Mouse (Mus musculus): ENCODE data around the gene Antxr1.

Gene Antxr1

GRCm38 (mm10) chr6:87189755-87190154, 145.9 kb downstream of the Antxr1 start:
- no peak for ATAC-seq (ENCODE audit: low TSS enrichment)

GRCm38 (mm10) chr6:87186988-87187387, 148.6 kb downstream of the Antxr1 start:
- ATAC-seq (ENCODE audit: low TSS enrichment), result peak; percentile 60

DNA sequence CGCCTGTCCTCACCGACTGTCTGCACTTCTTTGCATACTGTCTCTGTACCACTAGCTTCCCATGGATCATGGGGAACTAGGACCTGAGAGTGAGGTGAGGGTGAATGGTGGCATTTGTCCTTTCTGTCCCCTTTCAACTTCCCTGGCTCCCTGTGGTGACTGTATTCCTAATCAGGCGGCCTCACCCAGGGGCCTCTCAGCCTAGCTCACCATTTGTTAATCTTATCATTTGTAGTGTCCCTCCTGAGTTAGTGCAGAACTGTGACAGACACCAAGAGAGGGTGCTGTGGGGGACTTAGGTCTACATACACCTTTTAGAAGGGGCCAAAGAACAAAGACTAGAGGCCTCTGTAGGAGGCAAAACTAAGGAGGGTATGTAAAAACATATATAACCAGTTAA, 151.2 kb downstream of the Antxr1 start:
- no peak for ATAC-seq (ENCODE audit: low TSS enrichment)

- ATAC-seq (ENCODE audit: low TSS enrichment), result no peak
These were observed 151.6 kb downstream of the Antxr1 start for GRCm38 (mm10) chr6:87183981-87184380.

DNA sequence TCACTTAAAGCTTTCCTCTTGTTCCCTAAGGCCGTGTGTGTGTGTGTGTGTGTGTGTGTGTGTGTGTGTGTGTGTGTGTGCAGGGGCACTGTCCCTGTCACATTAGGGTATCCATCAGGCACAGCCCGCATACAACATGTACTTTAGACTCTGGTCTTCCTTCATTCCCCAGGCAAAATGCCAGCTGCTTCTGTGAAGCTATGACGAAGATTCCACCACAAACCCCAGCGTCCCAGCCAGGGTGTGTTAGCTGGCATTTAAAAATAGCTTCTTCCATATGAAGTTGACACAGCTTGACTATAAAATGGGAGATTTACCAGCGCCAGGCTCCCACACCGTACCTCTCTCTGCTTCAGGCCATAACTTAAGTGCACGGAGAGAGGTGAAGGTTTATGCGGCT, 152.5 kb downstream of the Antxr1 start:
- peak; percentile 86 for ATAC-seq (ENCODE audit: low TSS enrichment)

DNA sequence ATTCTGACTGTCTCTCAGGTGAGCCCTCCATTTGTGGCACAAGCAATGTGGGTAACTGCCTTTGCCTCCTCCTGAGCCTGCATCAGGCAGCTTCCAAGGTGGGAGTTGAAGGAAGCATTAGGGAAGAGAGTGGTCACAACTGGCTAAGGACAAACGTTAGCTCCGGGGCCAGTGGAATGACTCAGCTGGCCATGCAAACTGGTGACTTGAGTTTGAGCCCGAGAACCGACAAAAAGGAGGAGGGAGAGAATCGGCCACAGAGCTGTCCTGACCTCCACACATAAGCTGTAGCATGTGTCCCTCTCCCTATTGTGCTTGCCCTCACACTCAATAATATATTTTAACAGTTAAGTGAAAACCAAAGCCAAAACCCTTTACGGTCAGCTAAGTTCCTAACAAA, 152.9 kb downstream of the Antxr1 start:
- ATAC-seq (ENCODE audit: low TSS enrichment), result no peak

DNA sequence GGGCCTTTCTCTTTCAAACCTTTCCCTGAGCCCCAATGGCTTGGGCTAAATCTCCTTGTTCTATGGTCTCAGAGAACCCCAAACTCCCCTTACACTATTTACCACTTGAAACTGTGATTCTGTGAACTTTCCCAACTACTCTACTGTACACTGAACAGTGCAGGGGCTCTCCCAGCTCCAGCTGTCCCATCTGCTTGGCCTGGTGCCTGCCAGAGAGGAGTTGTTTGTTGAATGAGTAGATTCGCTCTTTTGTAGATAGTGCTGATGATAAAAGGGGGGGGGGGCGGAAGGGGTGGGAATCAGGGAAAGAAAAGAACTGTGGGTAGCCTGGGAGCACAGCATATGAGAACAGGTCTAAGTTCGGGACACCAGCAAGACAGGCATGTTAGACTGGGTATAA, 164.2 kb downstream of the Antxr1 start:
- no peak for ATAC-seq (ENCODE audit: low TSS enrichment)

GRCm38 (mm10) chr6:87170875-87171274, 164.7 kb downstream of the Antxr1 start:
- peak; percentile 84 for ATAC-seq (ENCODE audit: low TSS enrichment)

GRCm38 (mm10) chr6:87170277-87170676, 165.3 kb downstream of the Antxr1 start:
- no peak for ATAC-seq (ENCODE audit: low TSS enrichment)

GRCm38 (mm10) chr6:87168021-87168420, 167.6 kb downstream of the Antxr1 start:
- ATAC-seq (ENCODE audit: low TSS enrichment), result no peak

DNA sequence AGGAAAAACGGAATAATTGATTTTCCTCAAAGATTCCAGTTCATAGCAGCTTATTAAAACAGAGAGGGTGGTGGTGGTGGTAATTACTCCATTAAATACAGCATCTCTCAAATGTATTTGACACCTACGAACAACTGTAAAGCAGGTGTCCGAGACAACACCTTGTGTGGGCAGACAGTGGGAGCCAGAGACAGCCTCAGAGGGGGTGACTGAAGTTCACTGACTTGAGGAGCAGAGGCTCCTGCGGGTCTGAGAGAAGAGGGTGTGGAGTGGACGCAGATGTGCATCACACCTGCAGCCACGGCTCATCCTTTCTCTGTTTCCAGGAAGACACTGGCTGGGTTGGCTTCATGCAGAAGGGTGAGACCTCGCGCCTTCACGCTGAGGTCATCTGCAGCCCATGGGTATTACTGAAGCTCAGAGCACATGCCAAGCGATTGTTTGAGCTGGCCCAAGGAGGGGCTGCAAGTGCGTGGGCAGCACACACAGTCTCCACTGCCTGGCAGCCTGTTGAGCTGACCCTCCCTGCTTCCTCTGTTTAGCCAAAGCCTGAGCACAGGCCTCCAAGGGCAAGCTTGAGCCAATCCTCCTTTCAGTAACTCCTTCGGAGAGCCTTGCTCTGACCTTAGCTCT, 168.8 kb downstream of the Antxr1 start:
- no peak for ATAC-seq (ENCODE audit: low TSS enrichment)

DNA sequence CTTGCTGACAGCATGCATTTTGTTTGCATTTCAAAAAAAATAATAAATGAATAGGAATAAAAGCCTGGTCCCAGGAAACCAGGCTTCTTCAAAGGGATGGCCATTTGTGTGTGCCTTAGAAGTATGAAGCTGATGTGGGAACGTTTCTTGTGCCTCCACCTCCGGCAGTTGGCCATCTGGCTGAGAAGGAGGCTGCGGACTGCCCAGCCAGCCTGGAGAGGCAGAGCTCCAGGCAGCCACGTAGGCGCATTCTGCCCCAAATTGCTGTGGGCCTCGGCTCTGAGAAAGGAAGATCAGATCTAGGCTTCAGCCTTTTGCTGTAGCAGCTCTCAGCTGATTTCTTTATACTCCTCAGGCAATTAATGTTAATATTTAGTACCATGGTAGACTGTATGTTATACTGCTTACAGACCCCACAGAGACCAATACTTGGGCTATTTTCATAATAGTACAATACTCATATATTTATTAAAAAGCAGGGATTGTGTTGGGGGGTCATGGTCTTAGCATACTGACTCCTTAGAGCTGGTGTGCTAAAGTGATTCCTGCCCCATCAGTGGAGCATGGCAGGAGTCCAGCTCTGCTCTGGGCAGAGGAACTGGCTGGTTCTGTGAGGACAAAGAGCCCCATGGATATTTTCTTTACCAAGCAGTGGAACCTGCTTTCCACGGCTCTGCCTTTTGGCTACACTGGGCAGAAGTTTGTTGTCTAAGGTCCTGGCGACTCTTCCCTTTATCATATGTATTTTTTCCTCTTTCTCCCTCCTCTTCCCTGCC, 169.9 kb downstream of the Antxr1 start:
- peak; percentile 88 for ATAC-seq (ENCODE audit: low TSS enrichment)

DNA sequence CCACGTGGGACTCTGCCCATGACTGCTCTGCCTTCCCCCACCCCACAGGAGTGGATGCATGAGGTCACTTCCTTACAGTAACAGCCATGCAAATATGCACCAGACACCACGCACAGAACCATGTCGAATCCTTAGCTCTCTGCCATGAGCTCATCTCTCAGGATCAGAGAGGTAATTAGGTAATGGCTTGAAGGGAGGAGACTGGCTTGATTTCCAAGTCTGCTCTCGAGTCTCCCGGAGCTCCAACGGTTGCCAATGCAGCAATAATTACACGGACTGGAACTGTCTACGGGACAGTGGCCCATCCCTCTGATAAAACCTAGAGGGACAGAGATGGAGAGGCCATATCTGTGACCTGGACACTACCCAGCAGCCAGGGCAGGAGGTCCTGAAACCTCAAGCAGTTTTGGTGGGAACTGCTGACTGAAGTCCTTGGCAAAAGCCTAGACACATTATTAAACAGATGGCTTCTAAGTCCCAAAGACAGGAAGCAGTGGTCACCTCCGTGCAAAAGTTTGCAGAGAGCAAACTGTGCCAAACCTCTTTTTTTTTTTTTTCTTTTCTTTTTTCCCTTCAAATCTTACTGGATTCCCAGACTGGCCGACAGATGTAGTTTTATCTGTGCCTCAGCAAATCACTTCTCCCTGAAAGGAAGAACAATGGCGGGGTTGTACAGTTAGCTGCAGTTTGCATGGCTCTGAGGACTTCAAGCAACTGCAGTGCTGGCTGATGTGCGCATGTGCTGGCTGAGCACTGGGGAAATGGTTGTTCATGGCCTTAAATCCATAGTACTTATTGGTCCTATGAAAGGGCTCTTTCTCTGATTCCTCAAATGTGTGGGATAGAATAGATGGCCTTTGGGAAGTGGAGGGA, 174.0 kb downstream of the Antxr1 start:
- ATAC-seq (ENCODE audit: low TSS enrichment), result no peak

DNA sequence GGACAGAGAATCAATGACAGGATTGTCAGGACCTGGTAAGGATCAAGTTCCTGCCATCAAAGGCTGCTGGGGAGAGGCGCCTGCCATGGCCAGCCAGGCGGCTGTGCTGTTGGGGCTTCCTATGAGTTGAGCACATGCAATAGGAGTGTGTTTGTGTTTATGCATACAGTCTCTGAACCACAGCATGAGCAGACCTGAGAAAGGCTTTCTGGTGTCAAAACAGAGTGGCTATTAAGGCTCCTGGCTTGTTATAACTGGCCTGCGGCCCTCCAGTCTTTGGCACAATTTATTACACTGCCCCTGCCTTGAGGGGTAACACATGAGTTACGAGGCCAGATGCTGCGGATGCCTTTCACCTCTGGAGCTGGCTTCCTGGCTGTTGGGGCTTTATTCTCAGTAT, 175.4 kb downstream of the Antxr1 start:
- no peak for ATAC-seq (ENCODE audit: low TSS enrichment)

DNA sequence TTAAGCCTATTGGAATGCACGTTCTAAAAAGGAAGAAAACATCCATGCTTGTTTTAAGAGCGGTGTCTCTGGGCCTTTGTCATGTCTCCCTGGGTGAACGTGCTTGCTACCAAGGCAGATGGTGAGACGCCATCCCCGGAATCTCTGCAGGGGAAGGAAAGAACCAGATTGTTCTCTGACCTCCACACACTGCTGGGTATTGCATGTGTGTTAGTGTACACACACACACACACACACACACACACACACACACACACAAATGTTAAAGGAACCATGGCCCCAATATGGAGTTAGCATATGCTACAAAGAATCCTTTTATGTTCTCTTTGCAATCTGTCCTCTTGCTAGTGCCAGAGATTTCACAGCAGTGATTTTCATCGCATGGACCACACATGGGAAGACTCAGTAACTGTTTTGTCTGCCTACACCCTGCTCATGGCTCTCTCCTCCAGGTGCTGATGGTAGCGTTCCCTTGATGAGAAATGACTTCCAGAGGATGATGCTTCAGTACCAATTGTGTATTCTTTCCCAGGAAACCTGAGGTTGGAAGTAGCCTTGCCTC, 177.5 kb downstream of the Antxr1 start:
- ATAC-seq (ENCODE audit: low TSS enrichment), result peak; percentile 80

- no peak for ATAC-seq (ENCODE audit: low TSS enrichment)
These were observed 181.8 kb downstream of the Antxr1 start for GRCm38 (mm10) chr6:87153836-87154235.

GRCm38 (mm10) chr6:87153231-87153580, 182.4 kb downstream of the Antxr1 start:
- no peak for ATAC-seq (ENCODE audit: low TSS enrichment)

DNA sequence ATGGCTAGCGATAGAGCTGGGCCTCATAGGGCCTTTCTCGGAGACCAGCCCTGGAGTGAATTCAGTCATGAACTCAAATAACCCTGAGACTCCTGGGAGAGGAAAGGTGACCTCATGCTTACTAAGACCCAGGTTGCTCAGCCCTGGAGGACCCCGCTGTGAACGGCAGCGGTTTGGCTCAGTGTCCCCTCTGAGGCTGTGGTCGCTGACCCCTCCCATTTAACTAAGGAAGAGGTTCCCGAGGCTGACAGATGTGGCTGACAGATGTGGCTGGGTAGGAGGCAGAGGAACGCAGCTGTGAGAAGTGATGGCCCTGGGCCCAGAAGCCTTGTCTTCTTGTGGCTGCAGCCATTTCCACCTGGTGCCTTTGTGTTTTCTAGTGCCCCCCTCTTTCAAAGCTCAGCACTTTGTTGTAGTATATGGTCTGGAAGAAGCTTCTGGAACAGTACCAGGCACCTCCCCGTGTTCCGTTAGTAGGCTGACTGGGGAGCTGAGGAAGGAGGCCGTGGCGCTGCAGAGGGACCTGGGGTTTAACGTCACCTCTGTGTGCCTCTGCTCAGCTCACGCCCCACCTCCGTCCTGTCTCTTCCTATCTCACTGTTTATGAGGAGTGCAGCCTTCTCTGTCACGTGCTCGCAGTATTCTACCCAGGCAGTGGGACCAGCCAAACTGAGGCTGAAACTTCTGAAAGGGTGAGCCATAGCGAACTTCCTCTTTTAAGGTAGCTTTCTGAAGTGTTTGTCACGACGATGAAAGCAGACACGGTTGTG, 183.0 kb downstream of the Antxr1 start:
- no peak for ATAC-seq (ENCODE audit: low TSS enrichment)

GRCm38 (mm10) chr6:87151427-87151826, 184.2 kb downstream of the Antxr1 start:
- no peak for ATAC-seq (ENCODE audit: low TSS enrichment)

DNA sequence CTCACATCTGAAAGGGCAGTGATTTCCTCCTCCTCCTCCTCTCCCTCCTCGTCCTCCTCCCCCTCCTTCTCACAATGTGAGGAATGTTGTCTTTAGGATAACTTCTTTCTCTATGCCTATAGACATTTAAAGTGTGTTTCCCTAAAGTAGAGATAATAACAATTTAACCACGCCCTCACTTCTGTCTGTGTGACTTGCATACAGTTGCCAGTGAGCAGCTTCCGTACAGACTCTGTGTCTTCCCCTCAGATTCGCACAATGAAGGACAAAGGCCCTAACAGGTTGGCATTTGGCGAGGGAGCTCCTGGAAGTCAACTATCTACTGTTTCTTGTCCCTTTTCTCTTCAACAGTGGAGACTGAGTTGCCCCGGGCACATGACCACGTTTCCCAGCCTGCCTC, 185.2 kb downstream of the Antxr1 start:
- no peak for ATAC-seq (ENCODE audit: low TSS enrichment)

DNA sequence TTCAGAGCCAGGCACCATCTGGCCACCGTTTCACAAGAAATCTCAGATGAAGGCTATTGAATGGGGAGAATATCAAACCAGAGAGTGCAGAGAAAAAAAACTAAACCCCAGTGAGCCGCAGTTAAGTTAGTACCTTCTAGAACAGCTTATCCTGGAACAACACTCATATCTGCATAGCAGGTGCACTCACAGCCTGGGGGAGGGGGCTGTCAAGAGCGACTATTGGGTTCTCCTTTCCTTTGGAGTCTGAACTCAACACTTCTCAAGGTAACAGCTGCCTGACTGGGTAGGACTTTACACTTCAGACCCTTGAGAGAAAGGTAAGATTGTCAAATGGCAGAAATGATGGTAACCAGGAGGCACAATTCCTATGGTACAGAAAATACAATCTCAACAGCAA, 187.7 kb downstream of the Antxr1 start:
- no peak for ATAC-seq (ENCODE audit: low TSS enrichment)

GRCm38 (mm10) chr6:87143594-87143993, 192.0 kb downstream of the Antxr1 start:
- ATAC-seq (ENCODE audit: low TSS enrichment), result no peak

Data from frontal cortex, adult (tissue).